Mouse (Mus musculus) megakaryocyte-erythroid progenitor cell, adult 5-6 weeks (primary cell): ENCODE measurements around the gene Hint2. TPM values are rescaled to one million over a fixed set of nuclear protein-coding genes. Genes with fewer than 3 reads are reported as not detected.

Experiments used
- ATAC-seq: replicated peaks from 2 replicates; pipeline ENCODE4 v1.8.0; 2016; ENCODE audit warnings: mild to moderate bottlenecking, inconsistent platforms; ENCODE audit not compliant: severe bottlenecking, poor library complexity, low FRiP score, low TSS enrichment
- total RNA-seq, 2 experiments: library from RNA; stranded (forward) in 1 of 2; stranded (reverse) in 1 of 2; fragments of 200-1000, 215-1000 nt in 1 of 2; fragments of >200 nt in 1 of 2; fragmentation: Nextera tagmentation in 1 of 2; gene quantifications; 2 replicates each; pipeline ENCODE4 v1.2.3; 2014 to 2017

The Hint2 gene
- total RNA-seq (2014; fragmentation: Nextera tagmentation) (70.7 and 73.0 TPM in 2 replicates), total RNA-seq (2017) (43.1 and 63.0 TPM in 2 replicates)

DNA sequence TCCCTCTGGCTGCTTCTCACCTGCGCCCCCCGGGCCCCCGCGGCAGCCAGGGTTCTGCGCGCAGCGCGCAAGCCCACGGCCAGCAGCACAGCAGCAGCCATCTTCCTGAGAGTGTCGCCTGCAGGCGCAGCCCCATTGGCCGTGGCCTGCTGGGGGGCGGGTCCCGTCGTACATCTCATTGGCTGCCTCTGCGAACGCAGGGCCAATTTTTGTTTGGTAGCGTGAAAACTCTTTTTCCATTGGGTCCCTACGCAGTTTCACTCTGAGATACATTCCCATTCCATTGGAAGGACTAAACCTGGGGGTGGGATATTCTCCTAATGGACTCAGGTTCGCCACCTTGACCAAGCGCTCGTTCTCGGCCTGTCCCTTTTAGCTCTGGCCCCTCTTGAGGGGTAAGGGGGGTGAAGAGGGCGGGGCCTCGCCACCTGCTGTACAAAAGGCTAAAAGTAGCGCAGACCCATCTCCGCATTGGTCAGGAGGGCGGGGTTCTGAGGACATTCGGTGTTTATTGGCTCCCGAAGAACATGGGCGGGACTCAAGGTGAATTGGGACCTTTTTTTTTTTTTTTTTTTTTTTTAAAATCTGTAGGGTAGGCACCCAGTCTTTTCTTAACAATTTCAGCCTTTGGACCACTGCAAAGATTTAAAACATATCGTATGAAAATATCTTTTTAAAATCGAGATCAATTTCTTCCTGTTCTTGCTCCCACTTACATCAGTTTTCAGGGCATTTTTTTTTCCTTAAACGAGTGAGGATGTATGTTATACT, at the start of gene Hint2:
Gene Hint2, minus strand, starts transcription at position 128 of the 771 bp plus-strand sequence.
- ATAC-seq, result peak; percentile 95

DNA sequence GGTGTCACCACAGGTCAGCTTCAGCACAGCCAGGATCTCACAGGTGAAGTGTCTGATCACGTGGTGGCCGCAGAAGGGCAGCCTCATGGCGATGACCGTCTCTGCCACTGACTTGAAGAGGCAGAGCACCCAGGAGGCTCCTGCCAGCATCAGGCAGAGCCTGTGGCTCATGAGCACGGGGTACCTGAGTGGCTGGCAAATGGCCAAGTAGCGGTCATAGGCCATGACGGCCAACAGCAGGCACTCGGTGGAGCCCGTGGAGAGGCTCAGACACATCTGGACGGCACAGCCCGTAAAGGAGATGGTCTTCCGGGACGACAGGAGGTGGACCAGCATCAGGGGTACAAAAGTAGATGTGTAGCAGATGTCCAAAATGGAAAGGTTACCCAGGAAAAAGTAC, 49.7 kb upstream of the Hint2 start:
- no peak for ATAC-seq

DNA sequence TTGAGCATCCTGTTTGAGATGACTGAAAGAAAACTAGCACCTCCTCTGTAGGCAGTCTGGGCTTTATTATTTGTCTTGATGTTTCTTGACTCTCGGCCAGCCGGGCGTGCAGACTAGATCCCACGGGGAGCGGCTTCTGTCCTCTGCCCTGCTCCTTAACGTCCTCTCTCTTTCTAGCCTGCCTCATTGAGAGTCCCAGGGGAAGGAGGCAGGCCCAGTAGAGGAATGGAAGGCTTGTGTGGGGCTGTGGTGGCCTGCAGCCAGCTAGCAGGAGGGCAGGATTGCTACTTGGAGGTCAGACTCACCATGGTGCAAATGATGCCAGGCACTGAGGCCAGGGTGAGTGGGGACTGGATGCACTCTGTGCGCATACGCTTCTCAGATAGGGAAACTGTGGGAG, 47.6 kb upstream of the Hint2 start:
- no peak for ATAC-seq

DNA sequence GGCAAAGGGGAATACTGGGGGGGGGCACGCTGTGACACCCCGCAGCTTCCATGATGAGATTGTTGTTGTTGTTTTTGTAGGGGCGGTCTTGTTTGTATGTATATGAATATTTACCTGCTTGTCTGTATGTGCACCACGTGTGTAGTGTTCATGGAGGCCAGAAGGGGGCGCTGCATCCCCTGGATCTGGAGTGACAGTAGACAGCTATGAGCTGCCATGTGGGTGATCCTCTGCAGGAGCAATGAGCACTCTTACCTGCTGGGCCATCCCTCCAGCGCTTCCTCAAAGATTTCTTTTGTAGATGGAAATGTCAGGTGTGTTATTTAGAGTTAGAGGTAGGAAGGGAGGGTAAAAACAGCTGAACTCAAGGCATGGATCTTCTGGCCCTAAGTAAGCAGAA, 47.2 kb upstream of the Hint2 start:
- ATAC-seq, result 0 out of 2 replicates have a peak, but pooled peaks have one; percentile 59

DNA sequence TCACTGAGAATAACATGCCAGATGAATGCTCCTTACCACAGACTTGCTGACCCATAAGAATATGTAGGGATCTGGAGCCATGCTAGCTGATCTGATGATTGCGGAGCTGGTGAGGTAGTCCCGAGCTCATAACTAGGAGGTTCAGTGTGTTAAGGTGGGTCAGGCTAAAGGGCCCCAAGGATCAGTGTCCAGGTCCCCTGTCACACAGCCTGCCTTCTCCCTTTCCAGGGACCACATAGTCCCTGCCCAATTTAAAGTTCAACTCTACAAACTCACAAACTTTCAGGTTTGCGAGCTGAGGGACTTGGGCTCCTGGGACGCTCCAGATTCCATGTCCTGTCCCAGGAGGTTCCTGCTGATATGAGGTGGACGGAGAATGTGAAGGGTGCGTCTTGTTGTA, 44.4 kb upstream of the Hint2 start, which contains the start of gene Olfr70:
Gene Olfr70, minus strand, starts transcription at position 101 of the 400 bp plus-strand sequence.
- no peak for ATAC-seq

DNA sequence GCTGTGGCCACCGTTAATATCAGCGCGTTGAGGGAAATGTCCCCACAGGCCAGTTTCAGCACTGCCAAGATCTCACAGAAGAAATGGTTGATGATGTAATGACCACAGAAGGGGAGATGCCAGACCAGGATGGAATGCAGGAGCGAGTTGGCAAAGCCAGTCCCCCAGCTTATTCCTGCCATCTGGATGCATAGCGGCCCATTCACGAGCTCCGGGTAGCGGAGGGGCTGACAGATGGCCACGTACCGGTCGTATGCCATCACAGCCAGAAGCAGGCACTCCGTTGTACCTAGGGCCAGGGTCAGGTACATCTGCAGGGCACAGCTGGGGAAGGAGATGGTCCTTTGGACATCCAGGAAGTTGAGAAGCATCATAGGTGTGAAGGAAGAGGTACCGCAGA, 40.3 kb upstream of the Hint2 start:
- no peak for ATAC-seq

DNA sequence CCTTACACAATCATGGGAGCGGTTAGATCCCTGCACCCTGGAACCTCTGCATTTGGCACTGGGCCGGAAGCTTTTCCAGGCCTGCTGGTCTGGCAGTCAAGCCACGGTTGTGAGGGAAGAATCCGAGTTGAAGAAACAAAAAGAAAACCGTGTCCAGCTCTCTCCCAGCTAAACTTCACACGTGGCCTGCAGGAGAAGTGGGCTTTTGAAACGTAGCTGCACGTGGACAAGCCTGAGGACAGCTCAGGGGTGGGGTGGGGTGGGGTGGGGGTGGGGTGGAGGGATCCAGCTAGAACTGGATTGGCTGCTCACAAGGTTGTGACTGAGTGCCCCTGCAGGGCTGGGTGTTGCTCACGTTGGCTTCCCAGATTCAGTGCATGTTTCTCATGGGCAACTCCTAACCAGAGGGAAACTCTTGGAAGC, 39.0 kb upstream of the Hint2 start:
- ATAC-seq, result no peak

DNA sequence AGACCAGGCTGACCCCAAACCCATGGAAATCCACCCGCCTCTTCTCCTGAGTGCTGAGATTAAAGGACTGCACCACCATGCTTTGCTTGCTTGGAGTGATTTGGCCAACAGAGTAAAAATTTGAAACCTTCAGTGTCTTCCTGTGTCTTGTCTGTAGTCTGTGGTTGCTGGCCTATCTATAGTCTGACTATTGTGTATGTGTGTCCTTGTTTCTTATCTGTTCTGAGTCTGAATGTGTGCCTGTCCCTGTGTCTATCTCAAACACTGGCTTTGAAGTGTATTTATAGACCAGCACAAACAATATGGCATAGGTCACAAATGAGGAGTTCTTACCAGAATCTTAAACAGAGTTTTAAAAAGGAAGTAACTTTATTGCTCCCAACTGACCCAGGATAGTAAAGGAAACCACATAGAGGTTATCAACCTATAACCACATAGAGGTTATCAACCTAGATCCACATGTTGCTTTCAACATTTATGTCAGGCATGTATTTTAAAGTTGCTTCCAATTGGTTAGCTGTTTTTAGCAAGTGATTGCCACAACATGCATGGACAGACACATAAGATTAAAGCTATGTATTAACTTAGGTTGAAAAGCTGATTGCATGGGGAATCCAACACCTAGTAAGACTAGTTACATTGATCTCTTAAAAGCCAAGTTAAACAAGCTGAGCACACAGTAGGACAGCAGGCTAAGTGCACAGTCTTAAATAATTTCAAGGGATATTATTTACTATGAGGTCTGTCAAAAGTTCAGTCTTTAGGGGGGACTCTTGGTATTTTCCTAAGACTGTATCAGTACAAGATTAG, 38.4 kb upstream of the Hint2 start:
- ATAC-seq, result peak; percentile 65

DNA sequence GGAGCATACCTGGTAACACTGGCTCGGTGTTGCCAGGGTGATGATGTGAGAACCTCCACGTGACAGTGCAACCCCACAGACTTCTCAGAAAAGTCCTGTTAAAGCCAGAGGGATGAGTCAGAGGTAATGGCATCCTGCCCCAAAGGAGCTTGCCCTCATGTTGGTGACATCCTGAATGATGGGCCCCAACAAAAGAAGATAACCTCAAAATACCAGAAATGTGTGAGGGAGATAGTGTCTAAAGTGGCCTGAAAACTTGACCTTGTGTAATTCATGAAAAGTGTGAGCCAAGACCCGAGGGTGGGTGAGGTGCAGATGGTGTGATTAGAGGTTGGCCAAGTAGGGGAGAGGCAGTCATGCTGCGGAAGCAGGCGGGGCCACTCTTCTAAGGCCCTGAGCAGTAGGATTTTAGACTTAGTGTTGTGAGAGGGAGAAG, 37.6 kb upstream of the Hint2 start:
- ATAC-seq, result peak; percentile 48; the same call in 1 of the 2 replicates

DNA sequence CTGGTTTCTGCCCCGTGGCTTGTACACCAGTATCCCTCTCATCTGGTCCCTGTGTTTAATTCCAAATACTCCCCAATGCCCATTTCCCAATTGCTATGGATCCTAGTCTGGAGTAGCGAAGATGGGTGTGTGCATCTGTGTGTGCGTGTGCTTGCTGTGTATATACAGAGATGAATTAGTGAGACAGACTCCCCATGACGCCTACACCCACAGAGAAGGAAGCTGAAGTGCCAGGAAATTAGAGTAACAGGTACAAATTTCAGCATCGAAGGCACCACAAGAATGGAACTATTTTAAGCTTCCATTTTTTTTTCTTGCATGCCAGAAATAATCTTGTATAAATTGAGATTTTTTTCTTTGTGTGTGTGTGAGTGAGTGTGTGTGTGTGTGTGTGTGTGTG, 34.8 kb upstream of the Hint2 start:
- no peak for ATAC-seq

DNA sequence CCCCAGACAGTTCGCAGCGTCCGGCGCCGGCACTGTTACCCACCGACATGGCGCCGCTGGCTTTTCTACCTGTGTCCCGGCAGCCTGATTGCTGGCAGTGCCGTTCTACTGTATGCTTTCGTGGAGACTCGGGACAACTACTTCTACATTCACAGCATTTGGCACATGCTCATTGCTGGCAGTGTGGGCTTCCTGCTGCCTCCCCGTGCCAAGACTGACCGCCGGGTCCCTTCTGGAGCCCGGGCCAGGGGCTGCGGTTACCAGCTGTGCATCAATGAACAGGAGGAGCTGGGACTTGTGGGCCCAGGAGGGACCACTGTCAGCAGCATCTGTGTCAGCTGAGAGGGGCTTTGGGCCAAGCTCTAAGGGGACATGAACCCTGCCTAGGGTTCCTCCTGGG, 33.8 kb upstream of the Hint2 start:
- no peak for ATAC-seq

DNA sequence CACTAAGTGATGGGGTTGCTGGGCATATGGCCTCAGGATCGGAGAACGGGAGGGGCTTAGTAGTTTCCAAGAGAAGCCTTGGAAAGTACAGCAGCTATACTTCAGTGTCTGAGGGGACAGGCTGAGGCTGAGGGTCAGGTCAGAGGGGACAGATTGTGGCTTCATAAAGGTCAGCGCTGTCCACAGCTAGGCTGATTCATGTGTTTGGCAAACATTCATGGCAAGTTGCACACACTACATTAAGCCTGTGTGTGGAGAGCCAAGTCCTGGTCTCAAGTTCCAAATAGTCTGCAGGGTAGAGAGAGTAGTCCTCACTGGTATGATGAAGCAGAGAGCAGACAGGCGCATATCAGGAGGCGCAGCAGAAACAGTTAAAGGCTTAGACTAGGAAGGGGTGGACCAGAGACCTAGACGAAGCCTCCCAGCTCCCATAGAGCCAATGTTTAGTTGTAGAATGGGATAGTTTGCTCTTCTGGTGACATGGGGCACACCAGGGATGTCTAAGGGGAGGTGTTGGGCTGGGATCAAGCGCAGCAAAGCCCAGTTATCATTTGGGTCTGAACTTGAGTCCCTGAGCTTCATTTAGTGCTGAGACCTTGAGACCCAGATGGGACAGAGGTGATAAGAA, 23.3 kb upstream of the Hint2 start:
- no peak for ATAC-seq

DNA sequence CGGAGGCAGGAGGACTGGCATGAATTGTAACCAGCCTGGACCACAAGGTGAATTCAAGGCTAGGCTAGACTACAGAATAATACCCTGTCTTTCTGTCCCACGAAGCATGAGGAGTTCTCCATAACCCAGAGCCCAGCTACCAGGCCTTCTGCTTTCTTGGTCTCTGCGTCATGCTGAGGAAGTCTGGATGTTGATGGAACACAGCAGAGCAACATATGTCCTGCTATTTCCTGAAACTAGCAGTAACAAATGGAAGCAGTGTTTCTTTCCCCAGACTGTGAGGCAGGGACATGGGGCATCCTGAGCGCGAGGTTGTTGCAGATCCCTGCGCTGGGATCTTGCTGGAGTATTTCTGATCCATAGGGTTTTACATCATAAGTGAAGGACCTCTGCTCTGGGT, 22.3 kb upstream of the Hint2 start:
- ATAC-seq, result no peak

DNA sequence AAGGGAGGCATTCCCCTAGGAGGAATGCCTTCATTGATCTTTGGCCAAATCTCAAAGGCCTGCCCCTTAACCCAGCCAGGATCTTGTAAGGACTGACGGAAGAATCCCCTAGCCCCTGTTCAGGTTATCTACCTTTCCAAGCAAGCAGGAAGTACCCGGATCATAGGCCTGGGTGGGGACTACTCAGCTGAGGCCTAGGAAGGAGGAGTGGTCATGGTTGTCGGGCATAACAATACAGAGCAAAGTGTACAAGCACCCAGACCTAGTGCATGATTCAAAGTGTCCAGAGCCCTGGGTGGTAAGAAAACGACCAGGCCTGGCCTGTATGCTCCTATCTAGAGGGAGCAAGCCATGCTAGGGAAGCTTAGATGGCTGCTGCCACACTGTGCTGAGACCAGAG, 19.3 kb upstream of the Hint2 start:
- ATAC-seq, result no peak

DNA sequence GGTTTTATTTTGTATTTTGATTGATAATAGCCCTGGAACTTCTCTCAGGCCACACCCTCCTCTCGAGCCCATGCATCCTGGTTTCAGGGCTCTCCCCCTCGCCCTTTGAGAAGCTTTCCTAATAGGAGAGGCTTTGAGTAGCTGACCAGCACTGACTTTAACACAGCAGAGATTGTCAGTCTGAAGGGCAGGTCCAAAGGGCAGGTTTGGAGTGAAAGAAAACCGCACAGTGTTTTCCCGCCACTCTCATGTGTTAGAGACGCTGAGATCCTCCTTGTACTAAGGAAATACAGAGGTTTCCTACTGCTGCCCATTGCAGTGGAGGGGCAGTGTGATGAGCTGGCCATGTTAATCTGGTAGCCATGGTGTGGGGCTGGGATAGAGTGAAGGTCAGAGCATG, 18.7 kb upstream of the Hint2 start:
- ATAC-seq, result no peak

DNA sequence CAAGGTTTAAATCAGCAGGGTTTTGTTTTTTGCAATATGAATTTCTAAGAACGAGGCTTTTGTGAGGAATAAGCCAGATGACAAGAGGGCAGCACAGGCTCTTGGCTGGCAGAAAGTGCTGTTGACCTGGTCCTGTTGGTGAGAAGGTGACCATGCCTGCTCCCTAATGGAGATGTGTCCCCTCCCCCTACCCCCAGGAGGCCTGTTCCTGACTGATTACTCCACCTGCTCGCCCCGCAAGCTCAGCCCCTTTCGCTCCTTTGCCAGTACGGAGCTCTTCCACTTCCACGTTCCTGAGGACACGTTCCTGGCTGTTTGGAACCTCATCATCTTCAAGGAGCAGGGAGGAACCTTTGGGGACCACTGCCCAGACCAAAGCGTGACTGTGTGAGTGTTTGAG, 17.4 kb upstream of the Hint2 start:
- no peak for ATAC-seq

DNA sequence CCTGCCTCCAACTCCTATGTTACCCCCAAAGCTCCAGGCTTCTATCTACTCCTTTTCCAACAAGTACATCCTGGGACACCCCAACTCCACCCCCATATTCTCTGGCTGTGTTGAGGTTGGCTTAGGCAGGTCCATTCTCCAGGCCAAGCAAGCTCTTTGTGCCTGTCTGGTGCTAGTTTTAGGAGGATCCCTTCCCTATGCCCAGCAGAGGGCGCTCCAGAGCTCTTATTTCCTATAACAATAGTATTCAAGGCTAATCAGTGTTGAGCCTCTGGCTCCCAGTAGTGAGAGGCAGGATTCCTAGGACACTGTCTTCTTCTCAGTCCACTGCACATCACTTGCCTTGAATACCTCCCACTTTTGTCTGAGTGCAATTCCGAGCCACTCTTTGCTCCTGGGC, 15.8 kb upstream of the Hint2 start:
- ATAC-seq, result peak; percentile 54

DNA sequence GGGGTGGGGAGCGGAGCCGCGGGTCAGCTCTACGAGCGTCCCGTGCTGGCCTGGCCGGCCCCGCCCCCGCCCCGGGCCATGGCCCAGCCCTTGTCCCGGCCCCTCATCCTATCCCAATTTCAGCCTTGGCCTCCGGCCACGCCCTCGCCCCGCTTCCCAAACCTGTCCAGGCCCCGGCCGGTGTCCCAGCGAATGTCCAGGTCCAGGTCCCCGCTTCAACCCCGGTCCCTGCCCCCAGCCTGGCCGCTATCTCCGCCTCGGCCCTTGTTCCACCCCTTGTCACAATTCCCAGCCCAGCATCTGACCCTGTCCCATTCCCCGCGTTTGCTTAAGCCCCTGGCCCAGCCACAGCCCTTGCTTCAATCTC, 13.1 kb upstream of the Hint2 start:
- ATAC-seq, result peak; percentile 27

DNA sequence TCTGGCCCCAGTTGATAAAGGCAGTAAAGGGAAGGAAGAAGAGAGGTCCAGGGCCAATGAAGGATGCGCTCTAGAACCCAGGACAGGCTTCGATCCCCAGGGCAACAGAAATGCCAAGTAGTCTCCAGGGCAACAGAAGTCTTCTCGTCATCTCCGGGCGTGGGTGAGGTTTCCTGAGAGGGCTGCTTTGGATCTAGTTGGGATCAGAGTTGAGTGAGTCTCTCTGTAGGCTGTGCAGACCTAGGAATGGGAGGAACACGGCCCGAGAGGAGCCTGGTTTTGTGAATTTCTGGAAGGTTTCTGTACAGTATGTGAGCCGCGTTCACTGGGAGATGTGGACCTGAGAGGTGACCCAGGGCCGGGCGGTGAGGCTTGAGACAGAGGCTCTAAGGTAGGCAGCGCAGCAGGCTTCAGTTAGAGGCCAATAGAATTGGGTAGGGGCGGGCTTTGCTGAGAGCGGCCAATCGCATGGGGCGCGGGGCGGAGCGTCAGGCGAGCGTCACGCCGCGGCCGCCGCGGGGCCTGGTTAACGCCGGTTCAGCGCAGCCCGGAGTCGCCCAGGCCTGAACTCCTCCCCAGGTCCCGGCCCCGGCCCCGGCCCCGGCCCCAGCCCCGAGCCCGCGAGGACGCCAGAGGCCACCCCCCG, 12.6 kb upstream of the Hint2 start, which contains the start of the genes Tmem8b and Fam221b:
Gene Tmem8b, plus strand, starts transcription at position 190 of the 646 bp plus-strand sequence.
Gene Fam221b, minus strand, starts transcription at position 364 of the 646 bp plus-strand sequence.
- peak; percentile 97 for ATAC-seq

DNA sequence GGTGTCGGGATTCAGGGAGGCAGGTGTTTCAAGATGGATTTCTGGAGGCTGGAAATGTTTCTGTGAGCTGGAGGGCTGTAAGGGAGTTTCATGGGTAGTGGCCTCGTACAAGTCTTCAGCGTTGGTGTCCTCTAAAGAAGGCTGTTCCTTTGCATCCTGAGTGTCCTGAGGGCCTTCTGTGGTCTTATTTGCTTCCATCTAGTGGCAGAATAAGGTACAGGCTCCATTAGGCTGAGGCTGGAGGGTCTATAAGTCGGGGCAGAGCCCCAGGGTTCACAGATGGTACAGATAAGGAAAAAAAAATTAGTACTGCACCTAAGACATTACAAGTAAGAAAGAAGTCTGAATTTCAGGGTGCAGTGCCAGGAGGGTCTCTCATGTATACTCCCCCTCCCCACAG, 10.1 kb upstream of the Hint2 start:
- ATAC-seq, result no peak
